Mouse (Mus musculus): ENCODE measurements around the gene Clca3a1.

DNA sequence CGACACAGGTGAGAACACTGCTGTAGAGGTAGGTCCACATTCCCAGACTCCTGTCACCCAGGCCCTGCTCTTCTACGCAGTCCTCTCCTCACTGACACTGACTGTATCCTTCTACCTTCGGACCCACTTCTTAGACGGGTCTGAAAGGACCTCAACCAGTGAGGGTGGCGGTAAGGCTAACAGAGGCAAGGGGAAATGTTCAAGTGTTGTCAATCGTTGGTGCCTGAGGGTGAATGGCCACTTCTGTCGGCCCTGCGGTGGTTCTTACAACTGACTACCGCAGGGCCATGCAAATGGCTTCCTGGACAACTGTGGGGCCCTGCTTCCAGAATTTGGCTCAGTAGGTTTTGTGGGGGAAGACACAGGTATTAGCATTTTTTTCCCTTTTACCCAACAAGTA lies 73.2 kb downstream of the Clca3a1 start:
- TF ChIP-seq REST (IDR thresholded peaks at IDR 0.05; ENCODE audit: insufficient read depth, insufficient read length) (no peak), E2F4 (IDR thresholded peaks at IDR 0.05; ENCODE audit: insufficient read depth) (no peak), POLR2A (IDR thresholded peaks at IDR 0.05; ENCODE audit: insufficient read length, low read depth) (no peak), TCF12 (IDR thresholded peaks at IDR 0.05; ENCODE audit: insufficient read depth, poor library complexity, severe bottlenecking) (no peak), MAX (IDR thresholded peaks at IDR 0.05; ENCODE audit: low read depth) (no peak), USF1 (IDR thresholded peaks at IDR 0.05; ENCODE audit: low read depth) (no peak), MYOD1 (IDR thresholded peaks at IDR 0.05; ENCODE audit: control insufficient read depth in 1 of 3, insufficient read length in 2 of 3, low read depth in 2 of 3) (no peak), MYOG (IDR thresholded peaks at IDR 0.05; ENCODE audit: control insufficient read depth in 1 of 3, insufficient read depth in 1 of 3, insufficient read length in 2 of 3, low read depth in 2 of 3) (no peak), CEBPB (IDR thresholded peaks at IDR 0.05; ENCODE audit: insufficient read depth, poor library complexity, severe bottlenecking) (no peak), SRF (IDR thresholded peaks at IDR 0.05; ENCODE audit: control insufficient read depth, insufficient read length, low read depth) (no peak)

Data from myocyte (in vitro differentiated cells).